Mouse (Mus musculus): ENCODE results near the gene Dnmt3a.

The Dnmt3a gene

GRCm38 (mm10) chr12:3787541-3787940, 18.3 kb upstream of the Dnmt3a start:
- DNase-seq, result no peak

GRCm38 (mm10) chr12:3788421-3789051, 17.3 kb upstream of the Dnmt3a start:
- no peak for DNase-seq

- no peak for DNase-seq
These were observed 16.1 kb upstream of the Dnmt3a start for GRCm38 (mm10) chr12:3789626-3790185.

- DNase-seq, result no peak
These were observed 14.6 kb upstream of the Dnmt3a start for GRCm38 (mm10) chr12:3791257-3791656.

DNA sequence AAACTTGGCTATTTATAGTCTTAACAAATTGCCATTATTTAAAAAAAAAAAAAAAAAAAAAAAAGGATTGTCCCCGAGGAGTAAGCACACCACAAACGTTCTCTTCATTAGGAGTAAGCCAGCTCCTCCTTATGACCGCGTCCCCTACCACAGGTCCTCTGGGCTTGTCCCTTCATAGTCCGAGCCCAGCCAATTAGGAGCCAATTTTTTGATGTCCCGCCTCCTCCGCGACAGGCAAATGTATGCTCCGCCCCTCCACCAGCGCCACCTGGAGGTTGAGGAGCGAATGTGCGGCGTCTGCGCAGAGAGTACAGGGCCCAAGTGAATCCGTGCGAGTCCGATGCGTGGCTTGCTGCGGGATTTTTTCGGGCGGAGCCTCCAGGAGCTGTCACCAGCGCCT, 14.1 kb upstream of the Dnmt3a start:
- peak; percentile 72 to 84 for DNase-seq

DNA sequence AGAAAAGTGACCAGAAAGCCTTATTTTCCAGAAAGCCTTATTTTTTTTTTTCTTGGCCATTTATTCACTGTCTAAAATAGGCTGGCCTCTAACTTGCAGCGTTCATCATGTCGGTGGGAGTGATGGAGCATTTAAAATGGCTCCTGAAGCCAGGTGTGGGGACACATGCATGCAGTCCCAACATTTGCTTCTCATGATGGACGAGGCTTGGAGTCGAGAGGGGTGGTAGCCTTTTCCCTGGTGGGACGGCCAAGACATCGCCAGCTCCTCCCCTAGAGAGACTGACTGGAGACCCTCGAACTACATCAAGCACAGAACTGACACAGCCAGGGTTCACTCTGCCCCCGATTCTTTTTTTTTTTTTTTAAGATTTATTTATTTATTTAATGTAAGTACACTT, 13.6 kb upstream of the Dnmt3a start:
- DNase-seq, result no peak

- no peak for DNase-seq
These were observed 10.2 kb upstream of the Dnmt3a start for GRCm38 (mm10) chr12:3795569-3795968.

DNA sequence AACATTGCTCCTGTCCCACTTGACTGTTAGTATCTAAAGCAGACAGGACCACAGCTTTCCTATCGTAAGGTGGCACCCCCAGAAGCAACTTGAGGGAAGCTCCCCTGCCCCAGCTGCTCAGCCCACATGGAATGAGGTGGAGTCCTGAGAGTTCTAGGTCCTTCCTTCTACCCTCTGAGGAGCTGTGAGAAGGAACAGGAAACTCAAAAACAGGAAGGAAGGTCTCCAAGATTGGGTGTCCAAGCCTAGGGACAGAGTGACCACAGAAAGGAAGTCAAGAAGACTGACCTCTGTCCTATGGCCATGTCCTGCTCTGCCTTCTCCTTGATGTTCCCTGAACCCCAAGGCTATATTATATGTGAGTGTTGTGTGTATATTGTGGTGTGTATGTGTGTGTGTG, 6.3 kb upstream of the Dnmt3a start:
- DNase-seq, result no peak

DNA sequence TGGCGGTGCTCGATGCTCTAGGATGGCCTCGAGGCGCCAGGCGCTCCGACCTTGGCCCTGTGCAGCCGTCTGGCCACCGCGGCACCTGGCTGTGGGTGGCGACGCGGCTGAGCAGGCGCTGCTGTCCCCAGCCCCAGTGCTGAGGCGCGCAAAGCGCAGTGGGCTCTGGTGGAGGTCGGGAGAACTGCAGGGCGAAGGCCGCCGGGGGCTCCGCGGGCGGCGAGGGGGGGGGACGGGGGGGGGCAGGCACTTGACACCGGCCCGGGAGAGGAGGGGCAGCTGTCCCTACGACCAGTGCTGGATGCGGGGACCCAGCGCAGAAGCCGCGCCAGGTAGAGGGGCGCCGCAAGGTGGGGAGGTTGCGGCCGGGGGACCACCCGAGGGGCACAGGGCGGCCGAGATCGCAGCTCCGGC, 471 bp downstream of the Dnmt3a start:
- DNase-seq, result peak; percentile 64 to 70

GRCm38 (mm10) chr12:3806703-3807547, 1.1 kb downstream of the Dnmt3a start:
- DNase-seq, result peak; percentile 50 to 54

DNA sequence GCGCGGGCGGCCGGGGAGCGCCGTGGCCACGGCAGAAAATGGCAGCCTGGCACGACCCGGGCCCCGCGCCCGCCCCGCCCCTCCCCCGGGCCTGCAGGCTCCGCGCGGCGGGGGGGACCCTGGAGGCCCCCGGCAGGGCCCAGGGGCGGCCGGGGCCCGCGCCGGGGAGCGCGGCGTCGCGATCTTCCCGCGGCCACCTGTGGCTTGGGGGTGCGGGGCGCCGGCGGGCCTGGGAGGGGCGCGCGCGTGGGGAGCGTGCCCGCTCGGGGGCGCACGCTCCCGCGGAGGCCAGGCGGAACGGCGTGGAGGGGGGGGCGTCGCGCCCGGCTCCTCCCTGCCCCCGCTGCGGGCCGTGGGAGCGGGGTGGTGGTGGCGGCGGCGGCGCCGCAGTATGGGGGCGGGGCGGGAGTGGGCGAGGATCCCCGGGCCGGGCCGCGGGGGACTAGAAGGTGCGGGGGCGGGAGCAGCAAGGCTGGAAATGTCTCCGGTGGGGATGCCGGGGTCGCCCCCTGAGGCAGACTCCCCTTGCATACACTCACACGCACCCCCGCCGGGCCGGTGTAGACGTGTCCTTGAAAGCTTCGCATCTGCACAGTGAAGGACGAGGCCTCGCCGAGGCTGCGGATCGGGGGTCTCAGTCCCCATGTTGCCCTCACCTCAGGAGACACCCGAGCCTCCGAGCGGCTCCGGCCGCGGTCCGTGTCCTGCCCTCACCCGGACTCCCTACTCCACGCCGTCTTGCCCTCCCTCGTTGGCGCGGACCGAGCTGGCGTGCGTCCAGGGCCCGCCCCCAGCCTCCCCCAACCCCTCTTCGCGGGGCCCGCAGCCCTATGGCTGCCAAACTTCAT, 2.0 kb downstream of the Dnmt3a start:
- DNase-seq, result peak; percentile 57 to 64

GRCm38 (mm10) chr12:3808396-3808981, 2.7 kb downstream of the Dnmt3a start:
- DNase-seq, result no peak

DNA sequence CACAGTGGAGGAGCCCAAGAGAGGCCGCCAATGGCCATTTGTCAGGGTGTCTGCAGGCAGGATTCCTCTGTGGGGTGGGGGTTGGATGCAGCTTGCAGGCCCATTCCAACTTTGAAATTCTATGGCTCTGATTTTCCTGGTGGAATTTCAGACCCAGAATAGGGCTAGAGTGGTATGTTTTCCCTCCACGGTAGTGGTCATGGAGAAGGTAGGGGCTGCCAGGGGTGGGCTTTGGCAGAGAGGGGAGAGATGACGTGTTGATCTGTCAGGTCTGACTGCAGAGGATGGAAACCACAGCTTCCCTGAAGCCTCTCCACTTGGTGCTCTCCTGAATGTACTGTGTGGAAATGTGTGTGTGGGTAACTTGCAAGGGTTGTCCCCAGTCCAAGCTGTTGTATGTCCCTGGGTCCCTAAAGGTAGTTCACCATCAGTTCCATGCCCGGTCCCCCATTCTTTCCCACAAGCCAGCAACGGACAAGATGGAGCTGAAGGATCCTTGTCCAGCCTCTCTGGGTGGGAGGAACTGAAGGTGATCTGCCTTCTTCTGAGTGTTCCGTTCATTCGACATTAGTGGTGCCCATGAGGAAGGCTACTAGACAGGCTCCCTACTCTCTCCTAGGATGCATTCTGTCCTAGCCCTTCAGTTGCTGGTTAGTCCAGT, 3.8 kb downstream of the Dnmt3a start:
- no peak for DNase-seq

GRCm38 (mm10) chr12:3810455-3810854, 4.6 kb downstream of the Dnmt3a start:
- DNase-seq, result no peak

DNA sequence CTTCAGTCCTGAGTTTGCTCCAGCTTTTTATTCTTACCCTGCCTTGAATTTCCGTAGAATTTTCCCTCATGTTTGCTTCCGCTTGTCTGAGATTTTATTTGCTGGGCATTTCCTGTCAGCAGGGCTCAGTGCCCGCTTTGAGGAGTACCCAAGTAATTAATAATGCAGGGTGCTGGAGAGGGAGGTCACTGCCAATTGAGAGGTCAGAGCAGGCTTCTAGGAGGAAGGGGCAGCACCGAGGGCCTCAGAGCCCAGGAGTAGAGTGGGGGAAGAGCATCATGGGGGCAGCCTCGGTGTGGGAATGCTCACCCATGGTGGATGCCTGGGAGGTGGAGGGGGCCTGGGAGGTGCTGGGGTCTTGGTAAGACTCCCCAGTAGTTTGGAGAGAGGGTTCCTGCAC, 5.8 kb downstream of the Dnmt3a start:
- no peak for DNase-seq

- no peak for DNase-seq
These were observed 6.4 kb downstream of the Dnmt3a start for GRCm38 (mm10) chr12:3812251-3812650.

GRCm38 (mm10) chr12:3813138-3813537, 7.3 kb downstream of the Dnmt3a start:
- DNase-seq, result no peak

- no peak for DNase-seq
These were observed 9.6 kb downstream of the Dnmt3a start for GRCm38 (mm10) chr12:3815386-3815785.

DNA sequence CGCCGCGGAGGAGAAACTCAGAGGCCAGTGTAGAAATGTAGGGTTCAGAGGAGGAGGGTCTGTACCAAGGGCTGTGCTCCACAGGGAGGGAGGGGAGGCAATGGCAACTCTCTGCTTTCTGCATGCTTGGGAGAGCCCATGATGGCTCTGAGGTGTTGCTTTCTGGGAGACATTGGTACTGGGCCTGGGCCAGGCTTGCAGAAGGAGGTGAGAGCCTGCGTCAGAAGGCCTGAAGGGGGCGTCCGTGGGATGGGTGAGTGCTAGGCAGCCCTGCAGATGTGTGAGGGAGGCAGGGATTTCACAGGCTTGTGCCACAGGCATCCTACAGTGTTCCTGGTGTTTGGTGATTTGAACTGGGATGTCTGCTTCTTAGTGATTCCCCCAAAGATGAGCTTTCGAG, 11.2 kb downstream of the Dnmt3a start:
- DNase-seq, result no peak

DNA sequence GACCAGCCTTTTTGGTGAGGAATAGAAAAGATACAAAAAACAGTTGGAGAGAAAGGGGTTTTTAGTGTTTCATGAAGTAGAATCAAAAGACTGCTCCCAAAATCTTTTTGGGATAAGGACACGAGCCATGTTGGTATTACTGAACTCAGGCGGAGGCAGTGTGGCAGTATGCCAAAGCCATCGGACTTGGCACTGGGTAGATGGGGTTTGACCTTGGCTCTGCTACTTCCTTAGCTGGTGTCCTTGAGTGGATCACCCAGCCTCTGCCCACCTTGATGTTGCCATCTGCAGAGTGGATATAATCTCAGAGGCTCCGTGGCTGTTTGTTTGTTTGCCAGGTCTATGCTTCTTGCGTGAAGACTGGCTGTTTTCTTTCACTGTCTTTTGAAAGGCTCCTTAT, 11.8 kb downstream of the Dnmt3a start:
- no peak for DNase-seq

DNA sequence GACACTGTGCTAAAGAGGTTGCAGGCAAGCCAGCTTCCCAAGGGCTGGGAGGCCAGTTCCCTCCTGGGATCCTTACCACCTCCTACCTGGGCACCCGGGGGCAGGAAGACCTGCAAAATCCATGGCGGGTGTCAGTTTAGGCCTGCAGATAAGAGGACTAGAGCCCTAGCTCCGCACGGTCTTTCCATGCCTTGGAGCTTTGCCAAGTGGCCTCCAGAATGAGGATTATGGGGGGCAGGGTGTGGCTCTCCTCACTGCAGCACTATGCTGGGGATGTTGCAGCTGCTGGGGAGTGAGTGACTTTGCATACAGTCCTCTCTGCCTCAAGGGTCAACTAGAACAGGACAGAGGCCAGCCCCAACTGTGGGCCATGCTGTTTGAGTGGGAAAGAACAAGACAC, 14.1 kb downstream of the Dnmt3a start:
- DNase-seq, result no peak

DNA sequence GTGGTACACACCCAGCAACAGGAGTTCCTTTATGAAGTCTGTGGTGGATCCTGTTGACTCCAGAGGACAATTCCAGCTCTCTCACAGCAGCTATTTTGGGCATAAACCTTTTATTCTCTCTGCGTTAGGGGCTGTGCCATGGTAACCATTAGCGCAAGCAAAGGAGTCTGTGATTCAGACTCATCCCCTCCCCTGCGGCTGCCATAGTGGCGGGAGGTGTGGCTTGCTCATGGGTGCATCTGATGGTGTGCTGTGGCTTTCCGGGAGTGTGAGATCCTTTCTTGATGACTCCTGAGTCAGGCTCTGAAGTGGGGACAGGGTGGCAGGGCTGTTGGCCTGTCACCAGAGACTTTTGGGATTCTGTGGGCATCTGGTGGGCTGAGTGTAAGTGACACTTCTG, 17.6 kb downstream of the Dnmt3a start:
- no peak for DNase-seq

All from thymus, adult 18-20 months (tissue).